Mouse (Mus musculus) embryonic facial prominence, embryonic 10.5 days (tissue): ENCODE results near the gene Synpo2l. TPM values are rescaled to one million over a fixed set of nuclear protein-coding genes. Genes with fewer than 3 reads are reported as not detected.

ENCODE experiments used
- microRNA-seq: library from miRNA; unstranded; fragments of <30 nt; microRNA quantifications from one replicate; pipeline ENCODE4, GENCODE M21; 2017
- polyA plus RNA-seq: library from polyadenylated mRNA; unstranded; fragments of >200 nt; fragmentation: Nextera tagmentation; extraction: Ambion mirVana; gene quantifications from 2 replicates; pipeline ENCODE4 v1.2.1, GENCODE M21; 2016

Synpo2l gene
- polyA plus RNA-seq, 1 experiment from 2014 or later, result 0.50 TPM

Small RNAs within 50 kb of the gene (microRNA-seq; reads per million reads assigned to microRNA genes)
- 1.5 reads per million for gene Mir6946

Other genes starting within 250 kb of the Synpo2l start
- 0.47 and 1.1 TPM in 2 replicates for gene Cfap70, start 216.1 kb downstream of the Synpo2l start, polyA plus RNA-seq
- 22.7 and 27.0 TPM in 2 replicates for gene Anxa7, start 188.2 kb downstream of the Synpo2l start, polyA plus RNA-seq
- gene Mss51, start 171.5 kb downstream of the Synpo2l start, polyA plus RNA-seq, result 0.67 and 1.3 TPM in 2 replicates
- 43.4 and 46.3 TPM in 2 replicates for gene Ppp3cb, start 121.8 kb downstream of the Synpo2l start, polyA plus RNA-seq
- gene Usp54, start 27.3 kb downstream of the Synpo2l start, polyA plus RNA-seq, result 13.4 and 15.2 TPM in 2 replicates
- gene Myoz1, start 11.8 kb downstream of the Synpo2l start, polyA plus RNA-seq, result 0.26 and 0.71 TPM in 2 replicates
- 117 and 120 TPM in 2 replicates for gene Sec24c, start 6.0 kb upstream of the Synpo2l start, polyA plus RNA-seq
- gene Fut11, start 26.6 kb upstream of the Synpo2l start, polyA plus RNA-seq, result 20.2 and 20.9 TPM in 2 replicates
- 253 and 263 TPM in 2 replicates for gene Chchd1, start 34.7 kb upstream of the Synpo2l start, polyA plus RNA-seq
- 34.2 and 36.3 TPM in 2 replicates for gene Zswim8, start 39.2 kb upstream of the Synpo2l start, polyA plus RNA-seq
- gene Ndst2, start 66.2 kb upstream of the Synpo2l start, polyA plus RNA-seq, result 24.4 and 25.6 TPM in 2 replicates
- gene Camk2g, start 125.7 kb upstream of the Synpo2l start, polyA plus RNA-seq, result 43.9 and 50.6 TPM in 2 replicates
- gene Plau, start 168.3 kb upstream of the Synpo2l start, polyA plus RNA-seq, result 0.67 and 1.0 TPM in 2 replicates